8 mouse cellular contexts compared by ENCODE assay signal in genomic region chr12:75853559-75853958, GRCm38 (mm10). TPM values are rescaled to one million over a fixed set of nuclear protein-coding genes. Genes with fewer than 3 reads are reported as not detected.
A peak's percentile ranks its signal among the peaks of the same experiment; 100 is the strongest.
DNase-seq lines count a peak whose midpoint lies in the region; ATAC-seq and TF ChIP-seq lines count a peak whose summit lies in the region.

No protein-coding gene starts in this region.

- TF ChIP-seq CTCF in lung, embryonic 14.5 days (IDR thresholded peaks at IDR 0.05; ENCODE audit: low read depth), result no peak

- ATAC-seq in intestine, embryonic 14.5 days (replicated peaks; ENCODE audit: low FRiP score, low TSS enrichment, low read depth), result no peak
- peak; percentile 44 for ATAC-seq in lung, embryonic 14.5 days (ENCODE audit: insufficient read depth)

- H3K9me3 ChIP-seq in intestine, embryonic 14.5 days (ENCODE audit: control insufficient read depth, low read length), result no peaks in the 10 kb centered on the region
- H3K9me3 ChIP-seq in lung, embryonic 14.5 days (ENCODE audit: low read depth, low read length), result no peaks in the 10 kb centered on the region

- peaks cover 31% of the 10 kb centered on the region for H3K4me1 ChIP-seq in intestine, embryonic 14.5 days (replicated peaks; ENCODE audit: control insufficient read depth, insufficient read depth, low read length)
- peaks cover 24% of the 10 kb centered on the region for H3K4me1 ChIP-seq in lung, embryonic 14.5 days (ENCODE audit: insufficient read depth)

- no peaks in the 10 kb centered on the region for H3K36me3 ChIP-seq in intestine, embryonic 14.5 days (ENCODE audit: control insufficient read depth, insufficient read depth, low read length)
- no peaks in the 10 kb centered on the region for H3K36me3 ChIP-seq in lung, embryonic 14.5 days (ENCODE audit: insufficient read depth)

- H3K4me2 ChIP-seq in intestine, embryonic 14.5 days (ENCODE audit: low read length), result peak overlapping the region; percentile 39
- H3K4me2 ChIP-seq in lung, embryonic 14.5 days, result peak overlapping the region; percentile 51

- no peak overlapping the region for H3K9ac ChIP-seq in intestine, embryonic 14.5 days (ENCODE audit: low read length)
- no peak overlapping the region for H3K9ac ChIP-seq in lung, embryonic 14.5 days

- no peak overlapping the region for H3K4me3 ChIP-seq in intestine, embryonic 14.5 days (ENCODE audit: low read depth, low read length)
- H3K4me3 ChIP-seq in lung, embryonic 14.5 days (ENCODE audit: low read depth, low read length), result no peak overlapping the region; the same call in 1 of the 2 replicates

- WGBS in intestine, embryonic 14.5 days, result 25% methylated on average over 8 of the region's 8 CpGs
- 10% methylated on average over 8 of the region's 8 CpGs for WGBS in lung, embryonic 14.5 days

- H3K27ac ChIP-seq in intestine, embryonic 14.5 days (ENCODE audit: low read depth), result peak overlapping the region; percentile 4
- H3K27ac ChIP-seq in lung, embryonic 14.5 days (ENCODE audit: low read depth), result peak overlapping the region; percentile 74

- no peaks in the 10 kb centered on the region for H3K27me3 ChIP-seq in intestine, embryonic 14.5 days (replicated peaks; ENCODE audit: control insufficient read depth, insufficient read depth, low read length)
- H3K27me3 ChIP-seq in lung, embryonic 14.5 days (ENCODE audit: insufficient read depth, low read length), result no peaks in the 10 kb centered on the region

- DNase-seq in adrenal gland, adult (ENCODE audit: inconsistent age in 2 of 2, low spot score in 1 of 2), result peak; percentile 75 to 95
- DNase-seq in adrenal gland, postnatal 4 days (ENCODE audit: low spot score in 2 of 2), result no peak
- DNase-seq in adrenal gland, postnatal 36 days, result peak; percentile 61 to 76
- no peak for DNase-seq in intestine, embryonic 14.5 days (ENCODE audit: low spot score)
- DNase-seq in lung, embryonic 14.5 days, result peak; percentile 85
- no peak for DNase-seq in thymus, postnatal 0 days (ENCODE audit: low spot score)
- DNase-seq in frontal cortex, postnatal 10 days (ENCODE audit: low spot score in 2 of 2), result no peak
- no peak for DNase-seq in right cerebral cortex, postnatal 10 days (ENCODE audit: low spot score in 2 of 2)

RNA-seq across cellular contexts. Expression of gene Syne2, which starts 35.6 kb away (rescaled TPM):
- total RNA-seq in adrenal gland, postnatal 4 days (2021), result 10 to 100 TPM; 60.1 to 74.7 TPM
- total RNA-seq in adrenal gland, postnatal 36 days (2021), result 10 to 100 TPM; 40.6 to 46.1 TPM
- 41.5 and 44.7 TPM in 2 replicates for polyA plus RNA-seq in intestine, embryonic 14.5 days (2014; fragmentation: Nextera tagmentation; extraction: Ambion mirVana)
- polyA plus RNA-seq in lung, embryonic 14.5 days (2014; fragmentation: Nextera tagmentation; extraction: Ambion mirVana), result 59.4 and 68.4 TPM in 2 replicates
- polyA plus RNA-seq in thymus, postnatal 0 days (2015; fragmentation: Nextera tagmentation; extraction: Ambion mirVana), result 5.0 and 6.2 TPM in 2 replicates

Comparison
In these comparisons a context has a peak if more than half of its experiments do, and no peak if none do; other contexts are left out.
1. DNase-seq: peak in adrenal gland, adult (2 of 2), adrenal gland, postnatal 36 days (2 of 2) and lung, embryonic 14.5 days (single experiment); none in adrenal gland, postnatal 4 days (0 of 2), intestine, embryonic 14.5 days (single experiment), thymus, postnatal 0 days (single experiment), frontal cortex, postnatal 10 days (0 of 2) and right cerebral cortex, postnatal 10 days (0 of 2).